Mouse (Mus musculus): ENCODE measurements around the gene Fat3. TPM values are rescaled to one million over a fixed set of nuclear protein-coding genes. Genes with fewer than 3 reads are reported as not detected.

The Fat3 gene
- 10.5 and 10.6 TPM in 2 replicates for polyA plus RNA-seq (2012; rRNA removed)

GRCm38 (mm10) chr9:16501186-16501711, at the start of gene Fat3:
Fat3 (minus strand) TSS chr9:16501285.
- peak within 1 kb of the TSS; percentile 79 for H3K4me3 ChIP-seq (replicated peaks; ENCODE audit: insufficient read depth, low read depth, low read length)
- WGBS, result under 1% methylated on average over 21 of the region's 21 CpGs
- no peaks in the 10 kb centered on the region for H3K27me3 ChIP-seq (ENCODE audit: control insufficient read depth, insufficient read depth, low read length)
- TF ChIP-seq CTCF (IDR thresholded peaks at IDR 0.05; ENCODE audit: borderline replicate concordance, insufficient read depth, low read depth, low read length) (no peak), POLR2A (IDR thresholded peaks at IDR 0.05; ENCODE audit: borderline replicate concordance, insufficient read depth, low read length) (no peak)
- DNase-seq, result peak; percentile 22 to 50
- H3K27ac ChIP-seq (ENCODE audit: insufficient read depth, low read length), result no peak within 1 kb of the TSS
- H3K4me1 ChIP-seq (ENCODE audit: control insufficient read depth, insufficient read depth, low read length), result no peaks in the 10 kb centered on the region

GRCm38 (mm10) chr9:16532884-16533283, 31.8 kb upstream of the Fat3 start:
- no peak overlapping the region for H3K27ac ChIP-seq (ENCODE audit: insufficient read depth, low read length)
- H3K4me3 ChIP-seq (replicated peaks; ENCODE audit: insufficient read depth, low read depth, low read length), result no peak overlapping the region
- no peaks in the 10 kb centered on the region for H3K4me1 ChIP-seq (ENCODE audit: control insufficient read depth, insufficient read depth, low read length)
- 23% methylated on average over 1 of the region's 1 CpGs for whole genome bisulfite sequencing
- no peak for DNase-seq
- no peak for TF ChIP-seq CTCF (IDR thresholded peaks at IDR 0.05; ENCODE audit: borderline replicate concordance, insufficient read depth, low read depth, low read length)
- no peak for TF ChIP-seq POLR2A (IDR thresholded peaks at IDR 0.05; ENCODE audit: borderline replicate concordance, insufficient read depth, low read length)
- no peaks in the 10 kb centered on the region for H3K27me3 ChIP-seq (ENCODE audit: control insufficient read depth, insufficient read depth, low read length)

- Histone ChIP-seq H3K4me1 (ENCODE audit: control insufficient read depth, insufficient read depth, low read length) (no peaks in the 10 kb centered on the region), H3K4me3 (replicated peaks; ENCODE audit: insufficient read depth, low read depth, low read length) (no peak overlapping the region), H3K27ac (ENCODE audit: insufficient read depth, low read length) (no peak overlapping the region), H3K27me3 (ENCODE audit: control insufficient read depth, insufficient read depth, low read length) (no peaks in the 10 kb centered on the region)
- no peak for DNase-seq
- TF ChIP-seq CTCF (IDR thresholded peaks at IDR 0.05; ENCODE audit: borderline replicate concordance, insufficient read depth, low read depth, low read length) (no peak), POLR2A (IDR thresholded peaks at IDR 0.05; ENCODE audit: borderline replicate concordance, insufficient read depth, low read length) (no peak)
- 71% methylated on average over 1 of the region's 1 CpGs for WGBS
These were observed 16.5 kb upstream of the Fat3 start for GRCm38 (mm10) chr9:16517543-16517942.

- H3K27me3 ChIP-seq (ENCODE audit: control insufficient read depth, insufficient read depth, low read length), result no peaks in the 10 kb centered on the region
- no peak overlapping the region for H3K4me3 ChIP-seq (replicated peaks; ENCODE audit: insufficient read depth, low read depth, low read length)
- WGBS, result 21% methylated on average over 1 of the region's 1 CpGs
- H3K4me1 ChIP-seq (ENCODE audit: control insufficient read depth, insufficient read depth, low read length), result no peaks in the 10 kb centered on the region
- DNase-seq, result no peak
- no peak for TF ChIP-seq POLR2A (IDR thresholded peaks at IDR 0.05; ENCODE audit: borderline replicate concordance, insufficient read depth, low read length)
- TF ChIP-seq CTCF (IDR thresholded peaks at IDR 0.05; ENCODE audit: borderline replicate concordance, insufficient read depth, low read depth, low read length), result no peak
- H3K27ac ChIP-seq (ENCODE audit: insufficient read depth, low read length), result no peak overlapping the region
These were observed 10.9 kb upstream of the Fat3 start for GRCm38 (mm10) chr9:16512005-16512404.

DNA sequence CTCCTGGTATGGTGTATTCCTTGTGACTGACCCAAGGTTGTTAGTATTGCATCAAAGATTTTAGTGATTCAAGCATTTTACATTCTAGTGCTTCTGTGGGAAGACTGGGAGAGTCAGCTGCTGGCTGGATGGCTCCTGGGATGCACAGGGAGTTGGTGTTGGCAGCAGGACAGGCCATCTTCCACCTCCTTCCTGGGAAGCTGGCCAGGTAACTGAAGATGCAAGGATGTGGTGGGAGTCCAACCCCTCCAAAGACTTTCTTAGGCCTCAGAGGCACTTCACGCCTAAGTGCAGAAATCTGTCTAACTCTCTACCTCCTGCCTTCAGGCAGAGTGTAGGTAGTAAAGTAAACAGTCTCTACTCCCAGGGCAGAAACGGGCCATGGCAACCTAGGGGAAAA, 2.7 kb upstream of the Fat3 start:
- Histone ChIP-seq H3K27ac (ENCODE audit: insufficient read depth, low read length) (no peak overlapping the region), H3K4me1 (ENCODE audit: control insufficient read depth, insufficient read depth, low read length) (no peaks in the 10 kb centered on the region), H3K4me3 (replicated peaks; ENCODE audit: insufficient read depth, low read depth, low read length) (no peak overlapping the region), H3K27me3 (ENCODE audit: control insufficient read depth, insufficient read depth, low read length) (no peaks in the 10 kb centered on the region)
- 80% methylated on average over 2 of the region's 2 CpGs for WGBS
- no peak for TF ChIP-seq CTCF (IDR thresholded peaks at IDR 0.05; ENCODE audit: borderline replicate concordance, insufficient read depth, low read depth, low read length)
- no peak for TF ChIP-seq POLR2A (IDR thresholded peaks at IDR 0.05; ENCODE audit: borderline replicate concordance, insufficient read depth, low read length)
- DNase-seq, result no peak

- Histone ChIP-seq H3K27ac (ENCODE audit: insufficient read depth, low read length) (no peak overlapping the region), H3K4me1 (ENCODE audit: control insufficient read depth, insufficient read depth, low read length) (no peaks in the 10 kb centered on the region), H3K4me3 (replicated peaks; ENCODE audit: insufficient read depth, low read depth, low read length) (peak overlapping the region; percentile 79), H3K27me3 (ENCODE audit: control insufficient read depth, insufficient read depth, low read length) (no peaks in the 10 kb centered on the region)
- no peak for TF ChIP-seq POLR2A (IDR thresholded peaks at IDR 0.05; ENCODE audit: borderline replicate concordance, insufficient read depth, low read length)
- TF ChIP-seq CTCF (IDR thresholded peaks at IDR 0.05; ENCODE audit: borderline replicate concordance, insufficient read depth, low read depth, low read length), result no peak
- DNase-seq, result peak; percentile 10 to 13
- WGBS, result 15% methylated on average over 13 of the region's 13 CpGs
These were observed 1.7 kb upstream of the Fat3 start for GRCm38 (mm10) chr9:16502673-16503343.

DNA sequence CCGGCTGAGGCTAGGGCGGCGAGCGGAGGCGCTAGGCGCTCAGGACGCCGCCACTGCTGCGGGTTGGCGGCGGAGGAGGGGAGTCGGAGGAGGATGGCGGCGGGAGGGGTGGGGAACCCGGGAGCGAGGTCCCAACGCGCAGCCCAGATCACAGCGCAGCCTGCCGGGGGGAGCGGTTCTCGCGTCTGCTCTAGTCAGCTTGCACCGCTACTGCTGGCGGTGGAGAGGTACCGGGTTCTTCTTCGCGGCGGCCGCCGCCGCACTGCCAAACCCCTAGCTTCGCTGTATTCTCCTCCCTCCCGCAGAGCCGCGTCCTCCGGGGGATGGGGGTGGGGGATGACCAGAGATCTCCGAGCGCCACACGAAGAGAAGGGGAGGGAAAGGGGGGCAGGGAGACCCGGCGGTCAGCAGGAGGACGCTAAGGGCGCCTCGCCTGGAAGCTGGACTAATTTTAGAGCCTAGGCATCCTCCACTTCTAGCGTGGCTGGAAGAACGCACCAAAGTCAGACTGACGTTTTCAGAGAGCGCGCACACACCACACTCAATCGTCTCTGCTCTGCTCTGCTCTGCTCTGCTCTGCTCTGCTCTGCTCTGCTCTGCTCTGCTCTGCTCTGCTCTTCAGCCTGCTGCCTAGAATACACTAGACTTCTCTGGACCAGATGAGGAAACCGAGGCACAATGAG, 1.0 kb upstream of the Fat3 start:
- under 1% methylated on average over 52 of the region's 52 CpGs for WGBS
- H3K4me3 ChIP-seq (replicated peaks; ENCODE audit: insufficient read depth, low read depth, low read length), result peak overlapping the region; percentile 79
- no peaks in the 10 kb centered on the region for H3K27me3 ChIP-seq (ENCODE audit: control insufficient read depth, insufficient read depth, low read length)
- H3K4me1 ChIP-seq (ENCODE audit: control insufficient read depth, insufficient read depth, low read length), result no peaks in the 10 kb centered on the region
- H3K27ac ChIP-seq (ENCODE audit: insufficient read depth, low read length), result no peak overlapping the region
- DNase-seq, result peak; percentile 65 to 66
- TF ChIP-seq POLR2A (IDR thresholded peaks at IDR 0.05; ENCODE audit: borderline replicate concordance, insufficient read depth, low read length), result no peak
- peak; percentile 16; the same call in 1 of the 2 replicates for TF ChIP-seq CTCF (IDR thresholded peaks at IDR 0.05; ENCODE audit: borderline replicate concordance, insufficient read depth, low read depth, low read length)

Data from cerebellum, adult 2 months (tissue).